Mouse (Mus musculus): ENCODE results near the gene Ctsq.
"Not testable (repeated sequence)": the region's sequence is repeated elsewhere in the genome, so short reads cannot be mapped to it uniquely, and the experiment has no call there.

Ctsq gene
- long read RNA-seq, experiment 1, result 0 reads
- long read RNA-seq, experiment 2, result 0 reads

DNA sequence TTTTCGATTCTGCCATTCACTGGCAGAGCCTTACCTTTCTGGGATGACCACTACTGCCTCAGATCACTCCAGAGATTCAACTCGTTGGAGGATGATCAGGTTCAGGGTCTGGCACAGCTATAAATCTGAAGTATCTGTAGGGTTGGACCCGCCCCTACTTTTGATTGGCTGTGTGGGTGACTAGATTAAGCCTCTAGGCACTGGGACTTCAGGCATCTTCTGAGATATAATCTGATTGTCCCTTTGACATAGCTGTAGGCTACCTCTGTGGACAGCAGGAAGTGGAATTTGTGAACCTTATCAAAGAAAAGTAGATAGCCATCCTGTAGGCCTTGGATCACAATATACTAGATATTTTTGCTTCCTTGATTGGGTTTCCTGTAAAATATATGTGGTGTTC, at the start of gene Ctsq:
Gene Ctsq (minus strand): TSS at position 101 of the 400 bp plus-strand sequence.
- intact Hi-C loops (cut with DNase I), result no loop called here

DNA sequence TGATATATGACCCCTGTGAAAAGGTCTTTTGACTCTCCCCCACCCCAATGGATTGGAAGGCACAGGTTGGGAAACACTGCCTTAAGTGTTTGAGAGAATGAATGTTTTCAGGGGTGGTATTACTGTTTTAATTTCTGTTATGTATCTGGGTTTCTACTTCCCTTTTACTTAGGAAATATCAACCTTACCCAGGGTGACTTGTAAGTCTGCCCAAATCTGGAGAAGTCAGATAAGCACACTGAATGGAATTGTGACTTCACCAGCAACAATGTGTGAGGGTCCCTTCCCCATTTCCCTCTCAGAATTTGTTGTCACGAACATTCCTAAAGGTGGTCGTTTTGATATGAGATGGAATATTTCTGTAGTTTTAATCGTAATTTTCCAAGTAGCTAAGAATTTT, 17.6 kb downstream of the Ctsq start:
- intact Hi-C loops (cut with DNase I), result no loop called here

DNA sequence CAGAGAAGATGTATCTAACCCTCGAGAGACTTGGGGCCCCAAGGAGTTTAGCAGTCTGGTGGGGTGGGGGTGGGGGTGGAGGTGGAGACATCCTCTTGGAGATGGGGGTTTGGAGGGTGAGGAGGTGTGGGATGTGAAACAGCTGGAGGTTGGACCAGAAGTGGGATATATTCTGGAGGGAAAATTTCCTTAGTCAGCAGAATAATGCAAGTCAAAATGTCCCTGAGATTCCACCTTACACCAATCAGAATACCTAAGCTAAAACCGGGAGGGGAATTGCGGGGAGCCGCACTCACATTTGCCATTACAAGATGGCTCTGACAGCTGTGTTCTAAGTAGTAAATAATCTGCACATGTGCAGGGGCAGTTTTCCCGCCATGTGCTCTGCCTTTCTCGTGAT, 18.6 kb downstream of the Ctsq start:
- intact Hi-C loops (cut with DNase I), result no loop called here

DNA sequence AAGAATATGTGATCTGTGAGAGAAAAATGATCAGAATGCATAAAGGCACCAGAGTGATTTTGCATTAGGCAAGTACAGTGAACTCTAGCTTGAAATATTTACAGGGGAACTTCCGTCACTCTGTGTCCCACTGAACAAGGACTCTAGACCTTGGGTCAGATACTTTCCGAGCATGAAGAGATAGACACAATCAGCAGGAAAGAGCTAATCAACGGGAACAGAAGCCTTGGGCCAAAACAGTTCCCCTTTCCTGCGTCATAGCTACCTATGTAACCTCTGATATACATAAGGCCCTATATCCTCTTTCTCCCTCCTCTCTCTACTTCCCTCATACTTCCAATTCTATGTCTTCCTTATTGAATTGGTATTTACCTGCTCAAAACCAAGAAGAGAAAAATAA, 30.3 kb downstream of the Ctsq start:
- intact Hi-C loops (cut with DNase I), result no loop called here

DNA sequence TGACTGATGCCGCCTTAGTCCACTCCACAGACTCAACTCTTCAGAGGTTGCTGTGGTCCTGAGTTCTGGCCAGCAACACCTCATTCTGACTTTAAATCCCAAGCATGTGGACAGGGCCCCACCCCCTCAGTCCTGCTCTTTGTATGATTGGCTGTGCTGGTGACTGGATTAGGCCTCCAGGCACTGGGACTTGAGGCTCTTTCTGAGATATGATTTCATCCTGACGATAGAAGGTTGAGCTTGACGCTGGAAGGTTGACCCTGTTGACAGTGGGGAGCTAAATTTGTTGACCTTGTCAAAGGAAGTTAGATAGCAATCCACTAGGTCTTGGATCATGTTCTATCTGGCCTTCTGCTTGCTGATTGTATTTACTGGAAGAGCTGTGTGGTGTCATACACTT, 34.6 kb downstream of the Ctsq start, which contains the start of gene Ctsj:
Gene Ctsj (minus strand): TSS at position 101 of the 400 bp plus-strand sequence.
- intact Hi-C loops (cut with DNase I), result no loop called here

DNA sequence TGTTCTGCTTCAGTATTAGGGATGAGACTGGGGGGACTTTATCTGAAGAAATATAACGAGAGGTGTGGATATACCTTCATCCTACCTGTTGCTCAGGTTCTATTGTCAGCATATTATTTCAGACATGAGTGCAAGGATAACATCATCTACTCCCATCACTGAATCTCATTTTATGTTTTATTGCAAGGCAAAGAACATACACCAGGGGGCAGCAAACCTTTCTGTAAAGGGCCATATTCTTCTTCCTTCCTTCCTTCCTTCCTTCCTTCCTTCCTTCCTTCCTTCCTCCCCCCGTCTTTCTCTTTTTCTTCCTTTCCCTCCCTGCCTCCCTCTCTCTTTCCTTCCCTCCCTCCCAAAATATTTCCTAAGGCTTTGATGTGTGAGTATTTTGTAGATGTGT, 42.8 kb downstream of the Ctsq start:
- intact Hi-C loops (cut with DNase I), result no loop called here

DNA sequence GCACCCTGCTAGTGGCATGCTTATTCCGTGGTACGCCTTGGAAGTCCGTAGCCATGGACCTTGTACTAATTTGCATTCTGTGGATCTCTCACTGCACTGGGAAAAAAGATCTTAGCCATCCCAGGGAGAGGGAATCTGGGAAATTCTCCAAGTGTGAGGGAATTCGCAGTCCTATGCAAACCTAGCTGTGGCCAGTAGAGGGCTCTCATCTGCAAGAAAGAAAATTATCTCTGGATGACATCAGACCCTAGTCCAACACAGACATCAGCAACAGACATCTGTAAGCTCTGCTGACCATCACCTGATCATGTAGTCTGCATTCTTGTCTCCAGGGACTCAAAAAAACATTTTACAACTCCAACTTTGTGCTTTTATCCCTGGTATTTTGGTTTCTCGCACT, 53.5 kb downstream of the Ctsq start:
- intact Hi-C loops (cut with DNase I), result not testable (repeated sequence)
